Mouse (Mus musculus) embryonic fibroblast, embryonic 13.5 days (primary cell): ENCODE results near the gene Zfp988.
"Not testable (repeated sequence)": the region's sequence is repeated elsewhere in the genome, so short reads cannot be mapped to it uniquely, and the experiment has no call there.

Experiments used
- CTCF ChIP-seq: IDR thresholded peaks from 2 replicates; pipeline ENCODE4 v1.5.1; 2011; ENCODE audit warnings: mild to moderate bottlenecking, control low read depth, low read length, moderate library complexity, borderline replicate concordance; ENCODE audit not compliant: insufficient read depth
- POLR2A ChIP-seq: IDR thresholded peaks from 2 replicates; pipeline ENCODE4 v1.6.1; 2011; ENCODE audit warnings: low read depth, mild to moderate bottlenecking, control low read depth, low read length, moderate library complexity

DNA sequence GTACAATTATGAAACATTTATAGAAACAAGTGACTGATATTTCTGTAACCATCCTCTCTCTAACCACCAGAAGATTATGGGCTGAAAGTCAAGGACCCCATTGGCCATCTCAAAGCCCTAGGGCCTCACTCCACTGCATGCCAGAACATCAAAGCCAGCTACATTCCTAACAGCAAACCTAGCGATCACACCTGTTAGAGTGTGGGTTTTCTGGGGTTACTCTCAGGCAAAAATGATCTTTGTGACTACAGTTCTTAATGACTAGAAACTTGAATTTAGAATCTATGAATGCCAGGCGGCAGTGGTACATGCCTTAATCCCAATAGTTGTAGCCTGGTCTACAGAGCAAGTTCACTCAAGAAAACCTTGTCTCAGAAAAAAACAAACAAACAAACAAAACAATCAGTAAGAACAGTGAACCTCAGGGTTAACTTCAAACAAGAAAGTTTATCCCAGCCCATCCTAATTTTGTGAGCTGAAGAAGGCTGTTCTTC is 39.6 kb downstream of the Zfp988 start:
- not testable (repeated sequence) for TF ChIP-seq CTCF, POLR2A
